Mouse (Mus musculus) limb, embryonic 14.5 days (tissue): ENCODE results near the gene 1700028J19Rik. TPM values are rescaled to one million over a fixed set of nuclear protein-coding genes. Genes with fewer than 3 reads are reported as not detected.

Source experiments
- polyA plus RNA-seq, 2 experiments: library from polyadenylated mRNA; depleted of rRNA in 1 of 2; stranded (reverse) in 1 of 2; unstranded in 1 of 2; fragments of >200 nt; fragmentation: Nextera tagmentation in 1 of 2; extraction: Ambion mirVana in 1 of 2; gene quantifications; 2 replicates each; pipeline versions ENCODE4 v1.2.1 to v1.2.3; 2012 to 2014

1700028J19Rik gene
- polyA plus RNA-seq, 2 experiments = 1.3 TPM

Other genes with a start within 250 kb of the 1700028J19Rik start
- gene Klk1b26, start 234.5 kb downstream of the 1700028J19Rik start, polyA plus RNA-seq (2012; rRNA removed) = 0.05 and 0.20 TPM in 2 replicates
- 0.14 and 0.36 TPM in 2 replicates for gene Klk1b26, start 234.5 kb downstream of the 1700028J19Rik start, polyA plus RNA-seq (2014; fragmentation: Nextera tagmentation; extraction: Ambion mirVana)
- not detected in 2 replicates for gene Klk1b27, start 194.4 kb downstream of the 1700028J19Rik start, polyA plus RNA-seq (2012; rRNA removed)
- not detected in 2 replicates for gene Klk1b27, start 194.4 kb downstream of the 1700028J19Rik start, polyA plus RNA-seq (2014; fragmentation: Nextera tagmentation; extraction: Ambion mirVana)
- gene Klk1b21, start 144.4 kb downstream of the 1700028J19Rik start, polyA plus RNA-seq (2012; rRNA removed) = not detected in 2 replicates
- gene Klk1b21, start 144.4 kb downstream of the 1700028J19Rik start, polyA plus RNA-seq (2014; fragmentation: Nextera tagmentation; extraction: Ambion mirVana) = not detected in 2 replicates
- not detected in 2 replicates for gene Klk1b22, start 134.0 kb downstream of the 1700028J19Rik start, polyA plus RNA-seq (2012; rRNA removed)
- not detected in 2 replicates for gene Klk1b22, start 134.0 kb downstream of the 1700028J19Rik start, polyA plus RNA-seq (2014; fragmentation: Nextera tagmentation; extraction: Ambion mirVana)
- gene Klk1b16, start 109.9 kb downstream of the 1700028J19Rik start, polyA plus RNA-seq (2012; rRNA removed) = not detected in 2 replicates
- not detected in 2 replicates for gene Klk1b16, start 109.9 kb downstream of the 1700028J19Rik start, polyA plus RNA-seq (2014; fragmentation: Nextera tagmentation; extraction: Ambion mirVana)
- gene Klk1b24, start 58.5 kb downstream of the 1700028J19Rik start, polyA plus RNA-seq (2012; rRNA removed) = 0.08 and 0.17 TPM in 2 replicates
- not detected in 2 replicates for gene Klk1b24, start 58.5 kb downstream of the 1700028J19Rik start, polyA plus RNA-seq (2014; fragmentation: Nextera tagmentation; extraction: Ambion mirVana)
- gene Klk1b3, start 48.5 kb downstream of the 1700028J19Rik start, polyA plus RNA-seq (2012; rRNA removed) = not detected in 2 replicates
- gene Klk1b3, start 48.5 kb downstream of the 1700028J19Rik start, polyA plus RNA-seq (2014; fragmentation: Nextera tagmentation; extraction: Ambion mirVana) = not detected in 2 replicates
- not detected in 2 replicates for gene Klk1b4, start 39.3 kb downstream of the 1700028J19Rik start, polyA plus RNA-seq (2012; rRNA removed)
- gene Klk1b4, start 39.3 kb downstream of the 1700028J19Rik start, polyA plus RNA-seq (2014; fragmentation: Nextera tagmentation; extraction: Ambion mirVana) = not detected in 2 replicates
- gene Klk1b5, start 30.8 kb downstream of the 1700028J19Rik start, polyA plus RNA-seq (2012; rRNA removed) = not detected in 2 replicates
- not detected in 2 replicates for gene Klk1b5, start 30.8 kb downstream of the 1700028J19Rik start, polyA plus RNA-seq (2014; fragmentation: Nextera tagmentation; extraction: Ambion mirVana)
- gene Klk1, start 21.3 kb downstream of the 1700028J19Rik start, polyA plus RNA-seq (2012; rRNA removed) = 0.27 TPM in 1 of 2 replicates, not detected in the other
- gene Klk1, start 21.3 kb downstream of the 1700028J19Rik start, polyA plus RNA-seq (2014; fragmentation: Nextera tagmentation; extraction: Ambion mirVana) = not detected in 2 replicates
- gene Gm36864, start 10.5 kb downstream of the 1700028J19Rik start, polyA plus RNA-seq (2012; rRNA removed) = not detected in 2 replicates
- gene Gm36864, start 10.5 kb downstream of the 1700028J19Rik start, polyA plus RNA-seq (2014; fragmentation: Nextera tagmentation; extraction: Ambion mirVana) = not detected in 2 replicates
- 315 and 368 TPM in 2 replicates for gene 2410002F23Rik, start within 50 bp of the 1700028J19Rik start, polyA plus RNA-seq (2012; rRNA removed)
- 163 and 170 TPM in 2 replicates for gene 2410002F23Rik, start within 50 bp of the 1700028J19Rik start, polyA plus RNA-seq (2014; fragmentation: Nextera tagmentation; extraction: Ambion mirVana)
- 0.09 and 0.25 TPM in 2 replicates for gene Acp4, start 10.7 kb upstream of the 1700028J19Rik start, polyA plus RNA-seq (2012; rRNA removed)
- 0.11 and 0.25 TPM in 2 replicates for gene Acp4, start 10.7 kb upstream of the 1700028J19Rik start, polyA plus RNA-seq (2014; fragmentation: Nextera tagmentation; extraction: Ambion mirVana)
- gene Gm15517, start 14.8 kb upstream of the 1700028J19Rik start, polyA plus RNA-seq (2012; rRNA removed) = not detected in 2 replicates
- not detected in 2 replicates for gene Gm15517, start 14.8 kb upstream of the 1700028J19Rik start, polyA plus RNA-seq (2014; fragmentation: Nextera tagmentation; extraction: Ambion mirVana)
- 21.2 and 22.8 TPM in 2 replicates for gene Clec11a, start 60.2 kb upstream of the 1700028J19Rik start, polyA plus RNA-seq (2012; rRNA removed)
- 12.4 and 15.5 TPM in 2 replicates for gene Clec11a, start 60.2 kb upstream of the 1700028J19Rik start, polyA plus RNA-seq (2014; fragmentation: Nextera tagmentation; extraction: Ambion mirVana)
- 13.6 and 18.2 TPM in 2 replicates for gene Shank1, start 63.6 kb upstream of the 1700028J19Rik start, polyA plus RNA-seq (2012; rRNA removed)
- gene Shank1, start 63.6 kb upstream of the 1700028J19Rik start, polyA plus RNA-seq (2014; fragmentation: Nextera tagmentation; extraction: Ambion mirVana) = 4.0 and 4.3 TPM in 2 replicates
- 3.3 and 3.8 TPM in 2 replicates for gene Syt3, start 137.4 kb upstream of the 1700028J19Rik start, polyA plus RNA-seq (2012; rRNA removed)
- gene Syt3, start 137.4 kb upstream of the 1700028J19Rik start, polyA plus RNA-seq (2014; fragmentation: Nextera tagmentation; extraction: Ambion mirVana) = 2.2 and 4.6 TPM in 2 replicates
- 2.1 and 2.7 TPM in 2 replicates for gene 1700008O03Rik, start 139.1 kb upstream of the 1700028J19Rik start, polyA plus RNA-seq (2012; rRNA removed)
- 0.67 and 0.73 TPM in 2 replicates for gene 1700008O03Rik, start 139.1 kb upstream of the 1700028J19Rik start, polyA plus RNA-seq (2014; fragmentation: Nextera tagmentation; extraction: Ambion mirVana)
- 15.3 and 23.0 TPM in 2 replicates for gene Lrrc4b, start 182.3 kb upstream of the 1700028J19Rik start, polyA plus RNA-seq (2012; rRNA removed)
- 1.6 and 1.8 TPM in 2 replicates for gene Lrrc4b, start 182.3 kb upstream of the 1700028J19Rik start, polyA plus RNA-seq (2014; fragmentation: Nextera tagmentation; extraction: Ambion mirVana)
- 1.8 and 3.1 TPM in 2 replicates for gene Aspdh, start 218.7 kb upstream of the 1700028J19Rik start, polyA plus RNA-seq (2012; rRNA removed)
- 0.37 and 0.58 TPM in 2 replicates for gene Aspdh, start 218.7 kb upstream of the 1700028J19Rik start, polyA plus RNA-seq (2014; fragmentation: Nextera tagmentation; extraction: Ambion mirVana)
- gene Josd2, start 221.3 kb upstream of the 1700028J19Rik start, polyA plus RNA-seq (2012; rRNA removed) = 167 and 215 TPM in 2 replicates
- gene Josd2, start 221.3 kb upstream of the 1700028J19Rik start, polyA plus RNA-seq (2014; fragmentation: Nextera tagmentation; extraction: Ambion mirVana) = 78.9 and 81.5 TPM in 2 replicates
- gene Emc10, start 249.8 kb upstream of the 1700028J19Rik start, polyA plus RNA-seq (2012; rRNA removed) = 182 and 265 TPM in 2 replicates
- 149 and 151 TPM in 2 replicates for gene Emc10, start 249.8 kb upstream of the 1700028J19Rik start, polyA plus RNA-seq (2014; fragmentation: Nextera tagmentation; extraction: Ambion mirVana)
- gene Fam71e1, start 249.9 kb upstream of the 1700028J19Rik start, polyA plus RNA-seq (2012; rRNA removed) = 19.8 and 21.5 TPM in 2 replicates
- 12.2 and 13.6 TPM in 2 replicates for gene Fam71e1, start 249.9 kb upstream of the 1700028J19Rik start, polyA plus RNA-seq (2014; fragmentation: Nextera tagmentation; extraction: Ambion mirVana)